Mouse (Mus musculus) telencephalon, adult 2 months (tissue): ENCODE measurements around the gene Fam57a.
A peak's percentile ranks its signal among the peaks of the same experiment; 100 is the strongest.

Experiments used
- DNase-seq: peaks from one replicate; pipeline ENCODE4 v3.0.0-alpha.2; 2011; ENCODE audit warnings: low read depth, low spot score

The Fam57a gene

DNA sequence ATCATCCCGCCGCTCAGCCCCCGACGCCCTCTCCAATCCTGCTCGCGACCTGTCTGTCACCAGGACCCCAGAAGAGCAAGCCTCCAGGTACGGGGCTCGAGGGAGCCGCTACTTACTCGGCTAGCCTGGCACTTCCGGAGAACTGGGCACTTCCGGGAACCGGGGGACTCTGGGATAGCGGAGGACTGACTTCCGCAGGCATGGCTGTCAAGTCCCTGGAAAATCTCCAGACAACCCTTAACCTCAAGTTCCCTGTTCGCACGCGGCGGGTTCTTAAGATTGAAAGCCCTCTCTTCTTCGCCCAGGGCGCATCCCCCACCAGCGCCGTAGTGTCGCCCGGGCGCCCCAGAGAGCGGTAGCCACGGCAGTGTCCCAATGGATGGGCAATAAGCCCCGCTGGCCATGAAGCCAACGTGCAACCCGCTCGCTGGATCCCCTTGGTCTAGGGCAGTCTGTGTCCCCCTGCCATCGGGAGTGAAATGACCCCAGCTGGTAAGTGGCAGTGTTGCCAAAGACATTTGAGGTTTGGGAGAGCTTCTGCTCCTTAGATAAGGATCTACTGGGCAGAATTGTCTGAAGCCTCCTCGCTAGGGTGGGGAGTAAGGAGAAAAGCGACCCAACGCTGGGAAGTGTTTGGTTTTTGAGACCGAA lies at the start of gene Fam57a, which contains the start of gene Vps53:
Gene Fam57a, plus strand, starts transcription at position 177 of the 651 bp plus-strand sequence.
Gene Vps53, minus strand, starts transcription at position 153 of the 651 bp plus-strand sequence.
- DNase-seq = peak; percentile 91

DNA sequence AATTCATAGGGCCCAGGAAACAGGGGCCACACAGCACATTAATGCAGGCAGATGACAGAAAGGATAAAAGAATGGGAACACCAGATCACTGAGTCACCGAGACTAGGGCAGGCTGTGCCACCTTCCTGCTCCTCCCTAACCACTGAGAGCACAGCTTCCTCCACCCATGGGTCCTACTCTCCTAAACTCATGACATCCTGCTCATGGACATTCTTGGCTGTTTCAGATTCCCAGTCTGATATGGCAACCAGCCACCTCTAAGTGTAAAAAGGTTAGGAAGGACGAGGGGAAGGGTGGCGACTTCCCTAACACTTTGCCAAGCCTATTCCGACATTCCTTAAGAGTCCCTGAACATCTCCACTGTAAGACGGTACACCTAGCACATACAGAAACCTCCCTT lies 48.6 kb upstream of the Fam57a start:
- DNase-seq = no peak

DNA sequence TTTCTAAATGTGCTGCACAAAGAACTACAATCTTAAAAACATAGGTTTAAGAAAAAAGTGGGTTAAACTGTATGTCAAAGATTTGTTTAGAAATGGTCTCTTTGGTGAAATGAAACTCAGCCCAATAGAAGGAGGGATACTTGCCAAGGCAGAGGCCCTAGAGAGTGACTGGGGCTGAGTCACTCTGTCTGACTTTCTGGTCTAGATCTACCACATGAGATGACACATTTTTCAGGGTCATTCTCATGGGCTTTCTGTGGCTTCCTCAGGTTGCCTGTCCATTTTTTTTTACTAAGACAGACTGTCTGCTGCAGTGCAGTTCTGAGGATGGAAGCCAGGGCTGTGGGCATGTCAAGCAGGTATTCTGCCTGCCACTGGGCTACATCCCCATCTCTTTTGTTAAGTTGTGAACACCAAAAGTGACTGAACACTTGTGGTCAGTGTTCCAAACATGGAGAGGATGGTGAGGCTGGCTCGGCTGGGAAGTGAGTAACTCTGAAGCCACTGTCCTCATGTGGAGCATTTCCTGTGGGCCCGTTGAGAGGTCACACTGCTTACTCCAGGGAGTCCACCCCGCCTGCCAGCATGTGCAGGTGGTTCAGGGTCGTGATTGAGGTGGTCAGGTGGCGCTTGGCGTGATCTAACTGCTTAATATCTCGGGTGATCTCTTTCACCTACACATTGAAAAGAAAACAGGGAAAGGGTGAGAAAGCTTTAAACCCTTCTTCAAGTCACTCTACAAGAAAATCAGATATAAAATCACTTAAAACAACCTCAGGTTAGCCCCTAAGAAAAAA lies 43.6 kb upstream of the Fam57a start:
- no peak for DNase-seq

DNA sequence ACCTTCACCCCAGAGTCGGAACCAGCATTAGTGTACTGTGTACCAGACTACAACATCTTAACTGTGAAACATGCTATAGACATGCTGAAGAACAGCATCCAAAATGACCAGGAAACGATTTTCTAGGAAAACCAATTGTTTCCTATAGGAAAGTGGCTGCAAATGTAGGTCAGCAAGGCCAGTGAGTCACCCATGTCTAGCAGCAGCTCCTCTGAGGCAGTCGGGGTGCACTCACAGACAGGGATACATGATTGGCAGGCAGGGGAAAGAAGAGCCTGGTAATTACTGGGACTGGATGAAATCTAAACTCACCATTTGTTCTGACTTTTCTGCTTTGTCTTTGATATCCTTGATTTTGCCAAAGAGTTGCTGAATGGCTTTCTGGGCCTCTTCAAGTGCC lies 41.5 kb upstream of the Fam57a start:
- no peak for DNase-seq

DNA sequence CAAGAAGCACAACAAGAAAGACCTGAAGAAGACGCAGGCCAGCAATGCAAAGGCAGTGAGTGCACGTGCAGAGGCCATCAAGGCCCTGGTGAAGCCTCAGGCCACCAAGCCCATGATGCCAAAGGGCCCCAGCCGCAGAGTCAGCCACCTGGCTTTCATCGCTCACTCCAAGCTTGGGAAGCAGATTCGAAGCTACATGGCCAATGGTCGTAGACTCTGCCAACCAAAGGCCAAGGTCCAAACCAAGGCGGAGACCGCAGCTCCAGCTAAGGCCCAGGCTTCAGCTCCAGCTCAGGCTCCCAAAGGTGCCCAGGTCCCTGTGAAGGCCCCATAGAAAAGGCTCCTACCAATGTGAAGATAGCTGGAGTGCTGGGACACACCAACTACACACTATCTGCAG lies 35.1 kb upstream of the Fam57a start:
- no peak for DNase-seq

DNA sequence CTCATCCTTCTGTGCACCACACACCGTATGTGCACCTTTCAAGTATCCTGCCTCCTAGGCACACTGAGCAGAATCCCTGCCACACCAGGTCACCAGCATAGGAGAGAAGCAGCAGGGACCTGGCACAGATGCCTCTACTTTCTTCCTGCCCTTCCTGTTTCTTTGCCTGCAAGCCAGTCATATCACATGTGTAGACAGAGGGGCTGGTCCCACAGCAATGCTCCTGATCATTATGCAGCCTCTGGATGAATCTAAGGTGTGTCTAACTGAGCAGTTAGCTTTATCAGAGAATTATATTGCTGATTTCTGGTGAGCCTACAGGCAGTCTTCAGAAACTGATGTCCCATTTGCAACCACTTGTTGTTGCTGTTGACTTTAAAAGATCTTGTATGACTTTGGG lies 34.3 kb upstream of the Fam57a start:
- no peak for DNase-seq

DNA sequence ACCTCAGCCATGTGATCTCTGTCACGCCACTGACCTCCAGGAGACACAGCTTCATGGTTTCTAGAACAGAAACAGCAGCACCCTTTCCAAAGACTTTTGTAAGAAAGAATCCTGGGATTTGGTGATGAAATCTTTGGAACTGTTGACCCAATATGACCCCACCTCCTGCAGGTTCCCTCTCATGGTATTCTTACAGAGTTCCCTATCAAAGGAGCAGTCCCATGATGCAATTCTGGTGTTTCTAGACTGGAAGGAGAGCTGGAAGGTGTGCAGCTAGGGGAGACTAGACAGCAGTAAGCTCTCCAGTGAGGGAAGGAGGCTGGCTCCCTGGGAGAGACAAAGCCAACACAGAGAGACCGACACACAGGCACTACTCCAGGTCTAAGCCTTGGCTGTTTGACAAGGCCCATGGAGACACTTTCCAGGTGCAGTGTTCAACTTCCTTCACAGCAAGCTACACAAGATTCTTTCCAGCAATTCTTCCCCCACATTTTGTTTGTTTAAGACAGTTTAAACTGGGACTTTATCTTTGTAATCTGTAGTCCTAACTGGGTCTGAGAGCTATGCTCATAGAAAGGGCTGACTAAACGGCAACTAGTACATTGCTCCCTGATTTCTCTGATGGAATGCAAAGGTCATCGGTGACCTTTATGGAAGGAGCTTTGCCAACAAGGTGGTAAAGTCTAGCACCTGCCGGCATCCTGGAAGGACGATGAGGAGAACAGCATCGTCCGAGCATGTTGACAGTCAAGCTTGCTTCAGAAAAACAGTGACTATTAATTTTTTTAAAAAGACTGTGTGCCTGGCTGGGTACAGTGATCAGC lies 33.1 kb upstream of the Fam57a start:
- DNase-seq = no peak

DNA sequence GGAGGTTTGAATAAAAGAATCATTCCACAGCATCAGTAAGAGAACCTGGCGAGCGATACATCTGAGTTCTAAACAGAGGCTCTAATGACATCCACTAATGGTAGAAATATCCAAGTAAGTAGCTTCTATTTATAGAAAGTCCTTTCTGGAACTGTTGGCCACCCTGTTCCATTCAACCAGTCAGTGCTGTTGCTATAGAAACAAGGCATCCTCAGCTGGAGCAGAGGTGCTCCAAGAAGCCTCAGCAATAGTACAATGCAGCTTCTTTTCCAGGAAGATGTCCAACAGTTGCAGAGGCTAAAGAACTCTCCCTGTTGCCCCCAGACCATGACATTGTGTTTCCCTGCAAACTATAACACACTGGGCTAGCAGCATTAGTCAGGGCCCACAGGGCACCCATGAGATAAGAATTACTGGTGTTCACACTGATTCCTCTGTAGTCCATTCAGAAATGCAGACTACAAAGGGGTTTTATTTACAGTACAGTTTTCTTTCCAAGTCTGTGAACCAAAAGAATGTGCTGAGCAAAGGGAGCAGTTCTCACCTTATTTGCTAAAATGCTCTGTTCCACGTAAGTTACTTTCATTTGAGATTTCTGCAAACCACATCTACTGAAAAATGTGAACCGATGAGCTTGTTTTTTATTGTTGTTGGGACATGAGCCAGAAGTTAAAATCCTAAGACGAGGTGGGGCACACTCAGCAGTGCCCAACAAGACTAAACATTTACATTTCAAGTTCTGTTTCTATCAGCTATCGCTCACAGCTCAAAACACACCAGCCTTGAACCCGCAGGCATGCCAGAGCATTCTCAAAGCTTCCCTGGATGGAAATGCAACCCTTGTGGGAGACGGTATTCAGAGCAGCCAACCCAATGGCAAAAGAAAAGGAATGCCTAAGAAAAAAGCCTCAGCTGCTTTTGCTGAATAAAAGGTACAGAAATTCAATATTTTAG lies 31.1 kb upstream of the Fam57a start:
- DNase-seq = peak; percentile 50

DNA sequence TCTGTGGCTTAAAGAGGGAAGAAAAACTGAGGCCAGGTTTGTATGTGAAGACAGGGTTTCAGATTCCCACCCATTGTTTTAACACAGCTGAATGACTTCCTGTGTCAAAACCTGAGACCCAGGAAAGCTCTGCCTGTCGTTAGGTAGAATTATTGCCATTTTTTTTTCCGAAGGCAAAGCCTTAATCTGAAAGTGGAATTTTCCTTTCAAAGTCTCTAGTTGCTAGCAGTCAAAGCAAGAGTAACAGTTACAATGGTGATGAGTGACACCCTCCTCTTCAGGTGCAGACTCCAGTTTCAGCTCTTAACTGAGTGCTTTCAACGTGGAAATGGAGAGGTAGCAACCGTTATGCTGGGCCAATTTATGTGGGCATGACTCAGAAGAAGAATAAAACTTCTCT lies 28.5 kb upstream of the Fam57a start:
- no peak for DNase-seq

DNA sequence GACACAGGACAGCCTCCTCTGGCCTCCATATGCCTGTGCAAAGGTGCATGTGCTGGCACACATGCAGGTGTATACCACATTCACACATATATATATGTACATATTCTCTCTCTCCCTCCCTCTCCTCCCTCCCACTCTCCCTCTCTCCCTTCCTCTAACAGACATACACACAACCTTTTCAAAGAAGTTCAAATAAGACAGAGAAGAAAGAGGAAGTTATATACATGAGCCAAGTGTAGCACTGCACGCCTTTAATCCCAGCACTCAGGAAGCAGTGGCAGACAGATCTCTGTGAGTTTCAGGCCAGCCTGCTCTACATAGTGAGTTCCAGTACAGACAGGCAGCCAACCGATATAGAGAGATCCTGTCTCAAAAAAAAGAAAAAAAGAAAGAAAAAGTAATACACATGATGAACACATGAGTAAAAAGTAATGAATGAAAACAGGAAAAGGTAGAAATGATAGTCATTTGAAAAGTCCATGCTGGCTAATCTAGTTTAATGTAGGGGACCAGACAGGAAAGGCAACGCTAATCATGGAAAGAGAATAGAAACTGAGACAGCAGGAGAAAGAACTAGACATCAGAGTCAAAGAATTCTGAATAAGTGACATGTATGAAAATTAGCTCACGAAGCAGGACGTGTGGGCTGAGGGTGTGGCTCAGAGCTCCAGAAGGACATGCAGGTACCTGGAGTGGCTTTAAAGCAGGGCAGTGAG lies 26.1 kb upstream of the Fam57a start:
- DNase-seq = no peak

DNA sequence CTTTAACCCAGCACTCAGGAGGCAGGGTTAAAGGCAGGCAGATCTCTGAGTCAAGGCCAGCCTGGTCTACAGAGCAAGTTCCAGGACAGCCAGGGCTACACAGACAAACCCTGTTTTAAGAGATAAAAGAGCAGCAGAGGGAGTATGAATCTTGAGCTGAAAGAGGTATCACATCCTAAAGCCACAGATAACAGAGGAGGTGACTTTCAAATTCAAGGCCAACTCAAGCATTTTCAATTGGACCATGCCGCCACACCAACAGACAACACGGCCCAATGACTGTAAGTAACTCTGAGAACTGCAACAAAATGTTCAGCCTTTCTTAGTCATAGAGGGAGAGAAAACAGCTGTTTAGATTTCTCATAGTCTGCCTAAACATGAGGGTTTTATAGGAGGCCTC lies 25.3 kb upstream of the Fam57a start:
- DNase-seq = no peak

DNA sequence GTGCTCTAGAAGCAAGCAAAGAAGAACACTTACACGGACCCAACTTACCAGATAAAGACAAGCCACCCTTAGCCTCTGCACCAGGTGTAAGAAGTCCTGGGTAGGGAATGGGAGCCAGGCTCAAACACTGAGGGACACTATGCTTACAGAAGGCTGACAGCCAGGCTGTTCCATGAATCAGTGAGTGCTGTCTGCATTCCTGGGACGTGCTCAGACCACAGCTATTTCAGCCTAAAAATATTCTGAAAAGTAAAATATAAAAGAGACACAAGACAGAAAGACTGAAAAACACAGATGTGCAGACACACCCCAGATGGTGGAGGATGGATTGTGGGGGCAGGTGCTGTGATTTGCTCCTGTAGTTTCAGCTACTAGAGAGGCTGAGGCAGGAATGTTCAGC lies 24.6 kb upstream of the Fam57a start:
- DNase-seq = no peak

DNA sequence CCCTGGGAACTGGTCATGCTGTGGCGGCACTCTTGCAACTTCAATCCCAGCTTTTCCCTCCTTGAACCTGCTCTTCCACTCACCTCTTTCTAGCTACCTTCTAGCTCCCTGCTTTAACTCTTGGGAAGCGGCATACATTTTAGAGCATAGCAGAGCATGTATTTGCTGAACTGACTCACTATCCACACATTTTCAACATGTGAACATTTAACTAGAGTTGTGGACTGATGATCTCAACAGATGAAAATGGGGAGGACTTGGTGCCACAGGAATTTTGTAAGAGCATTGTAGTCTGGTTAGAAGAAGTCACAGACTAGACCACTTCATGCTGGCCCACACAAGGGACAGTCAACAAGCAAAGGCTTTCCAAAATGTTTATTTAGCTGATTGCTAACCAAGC lies 21.1 kb upstream of the Fam57a start:
- DNase-seq = no peak

DNA sequence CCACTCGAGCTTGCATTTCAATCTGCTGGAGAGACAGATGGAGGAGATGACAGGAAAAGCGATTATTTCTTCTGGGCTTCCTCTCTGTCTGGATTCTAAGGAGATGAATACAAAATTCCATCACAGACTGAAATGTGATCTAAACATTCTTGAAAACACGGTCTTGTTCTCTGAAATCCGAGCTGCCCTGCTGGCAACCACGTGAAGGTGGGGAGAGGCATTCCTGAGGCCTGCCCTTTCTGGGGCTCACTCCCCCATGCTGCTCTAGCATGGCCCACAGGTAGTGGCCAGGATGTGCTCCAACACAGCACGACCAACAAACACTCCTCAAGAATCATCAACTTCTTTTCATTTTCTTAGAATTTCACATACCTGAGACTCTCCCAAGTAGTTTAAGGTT lies 19.2 kb upstream of the Fam57a start:
- DNase-seq = no peak

DNA sequence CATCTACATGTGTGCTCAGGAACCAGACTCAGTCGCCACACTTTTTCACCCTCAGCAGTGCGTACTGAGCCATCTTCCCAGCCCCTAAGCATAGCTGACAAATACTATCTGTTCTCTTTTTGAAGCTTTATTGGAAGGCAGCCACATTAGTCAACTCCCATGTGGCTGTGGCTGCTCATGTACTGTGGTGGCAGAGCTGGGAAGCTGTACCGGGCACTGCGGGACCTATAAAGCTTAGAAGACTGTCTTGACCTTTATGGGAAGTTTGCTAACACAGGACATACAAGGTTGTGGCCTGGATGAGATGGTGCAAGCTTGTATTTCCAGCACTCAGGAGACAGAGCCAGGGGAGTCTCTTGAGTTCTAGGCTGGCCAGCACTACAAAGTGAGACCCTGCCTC lies 12.8 kb upstream of the Fam57a start:
- no peak for DNase-seq

DNA sequence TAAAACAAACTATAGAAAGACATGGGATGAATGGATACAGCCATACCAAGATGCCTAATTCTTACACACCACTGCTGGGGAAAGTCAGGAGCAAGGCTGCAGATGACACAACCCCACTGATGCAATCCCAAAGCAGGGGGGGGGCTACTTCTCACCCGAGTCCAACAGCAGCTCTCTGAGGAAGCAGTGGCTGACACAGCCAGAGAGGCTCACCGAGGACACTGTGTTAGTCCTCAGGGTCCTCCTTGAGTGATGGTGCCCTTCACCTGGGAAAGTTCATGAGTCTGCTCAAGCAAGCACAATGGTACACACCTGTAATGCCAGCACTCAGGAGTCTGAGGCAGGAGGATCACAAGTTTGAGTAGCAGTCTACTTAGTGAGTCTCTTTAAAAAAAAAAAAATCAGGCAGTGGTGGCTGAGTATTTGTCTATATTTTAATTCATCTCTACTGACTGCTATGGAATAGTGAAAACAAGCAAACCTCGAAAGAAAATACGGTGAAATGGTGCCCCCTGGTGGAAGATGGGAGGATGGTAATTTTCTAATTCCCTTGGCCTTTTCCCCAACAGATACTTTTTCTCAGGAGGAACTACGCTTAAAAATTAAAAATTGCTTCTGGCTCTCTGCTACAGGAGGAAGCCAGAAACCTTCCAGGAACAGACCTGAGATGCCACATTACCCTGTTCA lies 12.2 kb upstream of the Fam57a start:
- DNase-seq = no peak

DNA sequence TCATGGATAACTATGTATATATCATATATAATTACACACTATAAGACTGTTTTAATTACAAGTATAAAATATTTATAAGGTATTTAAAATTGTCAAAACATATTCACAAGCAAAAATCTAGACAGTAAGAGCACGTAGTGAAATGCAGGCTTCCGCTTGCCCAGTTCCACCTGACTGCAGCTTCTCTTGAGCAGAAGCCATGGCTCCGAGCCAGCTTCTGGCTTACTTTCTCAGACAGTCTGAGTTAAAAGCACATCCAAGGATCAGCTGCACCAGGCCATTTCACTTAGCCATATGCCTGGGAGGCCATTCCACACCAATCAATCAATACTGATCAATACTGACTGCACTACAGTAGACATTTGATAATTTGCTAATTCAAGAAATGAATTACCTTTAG lies 10.5 kb upstream of the Fam57a start:
- DNase-seq = no peak

DNA sequence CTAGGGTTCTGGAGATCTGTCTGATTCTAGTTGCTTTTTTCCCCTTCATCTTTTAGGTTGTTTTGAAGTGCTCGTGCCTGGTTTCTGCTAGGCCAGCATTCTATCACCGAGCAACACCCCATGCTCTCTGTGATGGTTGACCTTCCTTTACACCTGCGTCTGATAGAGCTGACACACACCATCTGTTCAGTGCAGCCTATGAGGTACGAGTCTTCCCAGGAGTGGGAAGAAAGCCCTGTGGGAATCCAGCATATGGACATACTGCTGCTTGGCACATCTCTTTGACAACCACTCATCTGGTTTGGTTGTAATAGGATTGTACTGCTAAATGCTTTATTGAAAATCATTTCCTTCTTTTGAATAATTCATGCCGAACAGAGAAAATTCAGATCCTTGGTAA lies 9.3 kb upstream of the Fam57a start:
- no peak for DNase-seq

DNA sequence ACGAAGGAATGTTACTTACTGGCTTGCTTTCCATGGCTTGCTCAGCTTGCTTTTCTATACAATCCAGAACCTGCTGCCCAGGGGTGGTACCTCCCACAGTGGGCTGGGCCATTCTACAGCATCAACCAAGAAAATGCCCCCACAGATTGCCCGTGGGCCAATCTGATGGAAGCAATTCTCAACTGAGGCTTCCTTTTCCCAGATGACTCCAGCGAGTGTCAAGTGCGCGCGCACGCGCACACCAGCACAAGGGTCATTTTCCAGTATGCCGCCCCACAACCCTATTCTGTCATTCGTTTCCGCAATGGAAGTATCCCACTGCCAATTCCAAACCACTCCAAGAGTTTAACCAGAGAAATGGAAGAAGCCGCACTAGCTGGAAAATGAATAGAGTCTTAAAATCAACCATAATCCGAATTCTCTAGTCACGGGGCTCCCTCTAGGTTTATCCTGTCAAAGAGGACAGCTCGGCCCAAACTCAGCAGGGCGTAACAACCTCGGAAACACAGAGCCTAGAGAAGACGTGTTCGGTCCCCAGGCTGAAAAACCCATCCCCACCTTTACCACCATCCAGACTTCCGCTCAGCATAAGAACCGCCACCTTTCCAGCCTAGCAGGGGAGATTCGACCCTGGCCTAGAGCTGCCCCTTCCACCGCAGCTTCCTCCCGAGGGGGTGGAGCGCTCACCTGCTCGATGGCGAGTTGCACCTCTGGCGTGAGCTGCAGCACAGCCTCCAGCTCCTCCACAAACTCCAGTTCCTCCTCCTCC lies 561 bp upstream of the Fam57a start:
- DNase-seq = peak; percentile 79
